Mouse (Mus musculus) inflammation-experienced regulatory T-cells, adult 6 months (primary cell): ENCODE data around the gene Madcam1. TPM values are rescaled to one million over a fixed set of nuclear protein-coding genes. Genes with fewer than 3 reads are reported as not detected.

Experiments used
- ATAC-seq: one replicate; pipeline ENCODE4 v1.8.0; 2017
- polyA plus RNA-seq, 3 experiments: library from polyadenylated mRNA; unstranded; fragments of 100-300 nt; shearing (Covaris generic); gene quantifications; one replicate each; pipeline ENCODE4 v1.2.1; 2017

The Madcam1 gene
- polyA plus RNA-seq, 3 experiments from 2014 or later = not detected

DNA sequence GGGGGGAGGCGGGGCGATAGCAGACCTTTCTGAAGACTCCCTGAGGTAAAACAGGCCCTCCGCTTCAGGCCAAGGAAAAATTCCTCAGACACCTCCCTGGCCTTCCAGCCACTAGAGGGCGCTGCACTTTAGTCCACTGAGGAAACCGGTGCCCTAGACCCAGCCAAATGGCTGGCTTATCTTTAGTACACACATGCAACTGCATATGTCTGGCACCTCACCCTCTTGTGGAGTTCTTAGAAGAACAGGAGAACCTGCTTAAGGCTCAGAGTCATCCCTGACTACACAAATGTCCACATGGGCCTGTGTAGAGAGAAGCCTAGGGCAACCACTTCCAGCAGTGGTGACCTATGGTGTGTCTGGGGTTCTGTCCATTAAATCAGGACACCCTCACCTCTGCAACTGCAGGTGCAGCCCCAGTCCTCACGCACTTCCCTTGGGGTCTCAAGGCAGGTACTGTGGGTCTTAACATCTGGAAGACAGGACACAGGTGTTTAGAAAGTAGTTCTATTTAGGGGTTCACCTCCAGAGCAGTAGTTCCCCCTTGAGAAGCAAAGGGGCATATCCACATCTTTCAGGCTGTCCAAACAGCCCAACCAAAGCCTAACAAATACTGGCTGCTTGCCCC, 48.3 kb downstream of the Madcam1 start:
- peak; percentile 41 for ATAC-seq

DNA sequence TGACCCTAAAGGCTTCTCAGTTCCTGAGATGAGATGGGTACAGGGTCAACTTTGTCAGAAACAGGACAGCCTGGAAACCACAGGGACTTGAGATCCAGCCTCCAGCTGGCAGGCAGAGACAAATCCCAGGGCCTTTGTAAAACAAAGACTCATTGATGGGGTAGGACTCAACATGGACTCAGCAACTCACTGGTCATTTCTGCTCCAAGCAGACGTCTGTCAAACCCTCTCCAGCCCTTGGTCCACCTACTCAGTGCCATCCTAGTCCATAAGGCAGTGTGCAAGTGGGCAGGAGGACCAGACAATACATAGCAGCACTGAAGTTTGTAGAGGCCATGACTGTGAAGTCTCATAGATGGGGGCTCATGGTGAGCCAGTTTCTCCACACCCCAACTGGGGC, 48.8 kb downstream of the Madcam1 start:
- no peak for ATAC-seq

DNA sequence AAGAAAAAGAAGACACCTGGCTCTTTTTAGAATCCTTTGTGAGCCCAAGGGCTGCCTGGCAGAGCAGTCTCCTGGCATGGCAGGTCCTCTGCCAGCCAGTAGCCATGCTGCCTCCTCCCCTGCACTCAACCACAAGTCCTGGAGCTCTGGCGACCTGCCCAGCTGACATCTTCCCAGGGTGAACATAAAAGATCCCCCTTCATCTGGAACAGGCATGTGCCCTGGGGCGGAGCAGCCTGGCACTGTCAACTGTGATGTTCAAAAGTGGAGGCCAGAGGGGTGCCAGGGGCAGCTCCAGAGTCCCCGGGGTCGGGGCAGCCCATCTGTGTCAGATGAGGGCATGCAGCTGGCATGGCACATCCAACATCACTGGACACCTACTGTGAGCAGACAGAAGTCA, 50.6 kb downstream of the Madcam1 start:
- no peak for ATAC-seq

DNA sequence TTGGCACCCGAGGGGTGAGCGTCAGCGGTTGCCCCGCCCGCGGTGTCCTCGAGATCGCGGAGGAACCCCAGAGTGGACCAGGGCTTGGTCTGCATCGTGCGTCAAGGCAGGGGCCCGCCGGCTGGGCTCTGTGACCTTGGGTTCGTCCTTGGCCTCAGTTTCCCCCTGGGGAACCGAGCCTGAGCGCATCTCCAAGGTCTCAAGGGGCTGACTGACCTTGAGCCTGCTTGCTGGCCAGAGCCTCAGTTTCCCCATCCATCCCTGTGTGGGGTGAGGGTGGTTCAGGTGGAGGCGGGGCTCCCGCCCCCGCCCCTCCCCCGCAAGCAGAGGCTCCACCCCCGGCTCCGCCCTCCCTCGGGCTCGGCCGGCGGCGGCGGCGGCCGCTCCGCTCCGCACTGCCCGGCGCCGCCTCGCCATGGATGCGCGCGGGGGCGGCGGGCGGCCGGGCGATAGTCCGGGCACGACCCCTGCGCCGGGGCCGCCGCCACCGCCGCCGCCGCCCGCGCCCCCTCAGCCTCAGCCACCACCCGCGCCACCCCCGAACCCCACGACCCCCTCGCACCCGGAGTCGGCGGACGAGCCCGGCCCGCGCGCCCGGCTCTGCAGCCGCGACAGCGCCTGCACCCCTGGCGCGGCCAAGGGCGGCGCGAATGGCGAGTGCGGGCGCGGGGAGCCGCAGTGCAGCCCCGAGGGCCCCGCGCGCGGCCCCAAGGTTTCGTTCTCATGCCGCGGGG, 52.1 kb downstream of the Madcam1 start, which contains the start of gene Hcn2:
TSS of gene Hcn2 (plus strand) at position 381 of the 734 bp plus-strand sequence.
- ATAC-seq = no peak

DNA sequence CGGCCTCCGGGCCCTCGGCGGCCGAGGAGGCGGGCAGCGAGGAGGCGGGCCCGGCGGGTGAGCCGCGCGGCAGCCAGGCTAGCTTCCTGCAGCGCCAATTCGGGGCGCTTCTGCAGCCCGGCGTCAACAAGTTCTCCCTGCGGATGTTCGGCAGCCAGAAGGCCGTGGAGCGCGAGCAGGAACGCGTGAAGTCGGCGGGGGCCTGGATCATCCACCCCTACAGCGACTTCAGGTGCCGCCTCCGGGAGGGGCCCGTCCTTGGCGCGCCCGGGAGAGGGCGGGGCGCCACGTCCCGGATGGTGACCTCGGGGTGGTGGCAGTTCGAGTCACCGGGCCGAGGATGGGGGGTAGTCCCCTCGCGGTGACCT, 52.6 kb downstream of the Madcam1 start:
- ATAC-seq = no peak

DNA sequence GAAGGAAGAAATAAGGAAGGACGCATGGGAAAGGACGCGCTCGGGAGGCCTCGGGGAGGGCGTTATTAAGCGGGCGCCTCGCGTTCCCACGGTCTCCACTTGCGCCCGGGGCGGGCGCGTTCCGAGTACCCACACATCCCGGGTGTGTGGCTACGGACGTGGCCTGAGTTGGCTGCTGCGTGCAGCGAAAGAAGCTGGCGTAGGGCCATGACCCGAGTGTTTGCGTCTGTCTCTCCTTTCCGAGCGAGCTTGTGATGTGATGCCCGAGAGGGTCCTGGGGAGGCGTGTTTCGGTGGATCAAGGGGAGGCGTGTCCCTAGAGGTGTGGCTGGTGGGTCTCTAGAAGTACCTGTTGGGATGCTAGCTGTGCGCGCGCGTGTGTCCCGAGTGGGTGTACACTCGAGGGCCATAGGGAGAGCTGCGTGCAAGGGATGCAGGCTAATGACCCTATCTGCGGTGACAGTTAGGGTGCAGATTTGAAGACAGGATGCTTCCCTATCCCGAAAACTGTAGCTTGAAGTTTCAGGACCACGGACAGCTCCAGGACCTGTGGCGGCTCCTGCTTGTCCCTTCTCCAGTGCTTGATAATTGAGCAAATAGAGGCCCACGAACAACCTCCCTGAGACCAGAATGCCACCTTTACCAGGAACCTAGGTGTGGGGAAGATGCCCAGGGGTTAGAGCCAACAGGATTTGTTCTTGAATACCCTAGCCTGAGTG, 53.4 kb downstream of the Madcam1 start:
- ATAC-seq = no peak

Other genes with a start within 250 kb of the Madcam1 start
- gene Vmn2r83, start 195.8 kb upstream of the Madcam1 start, polyA plus RNA-seq = not detected
- 1 to 10 TPM; 2.4 to 5.8 (median 2.9) TPM for gene Plpp2, start 130.8 kb upstream of the Madcam1 start, polyA plus RNA-seq
- gene Mier2, start 109.4 kb upstream of the Madcam1 start, polyA plus RNA-seq = 10 to 100 TPM; 11.6 to 15.0 (median 13.1) TPM
- gene Theg, start 77.2 kb upstream of the Madcam1 start, polyA plus RNA-seq = not detected
- not detected for gene C2cd4c, start 50.5 kb upstream of the Madcam1 start, polyA plus RNA-seq
- not detected for gene Shc2, start 26.6 kb upstream of the Madcam1 start, polyA plus RNA-seq
- gene Odf3l2, start 18.8 kb upstream of the Madcam1 start, polyA plus RNA-seq = not detected
- gene Tpgs1, start 4.8 kb downstream of the Madcam1 start, polyA plus RNA-seq = 10 to 100 TPM; 15.9 to 25.7 (median 17.5) TPM
- 10 to 100 TPM; 13.9 to 26.7 (median 20.5) TPM for gene Cdc34, start 17.6 kb downstream of the Madcam1 start, polyA plus RNA-seq
- gene Gzmm, start 24.5 kb downstream of the Madcam1 start, polyA plus RNA-seq = 1 to 10 TPM in 1 of 3 experiments, under 1 TPM in 2; 0.62 to 3.2 (median 0.94) TPM
- gene Bsg, start 39.9 kb downstream of the Madcam1 start, polyA plus RNA-seq = 100 to 1,000 TPM; 116 to 152 (median 121) TPM
- not detected for gene Hcn2, start 52.1 kb downstream of the Madcam1 start, polyA plus RNA-seq
- gene Polrmt, start 82.0 kb downstream of the Madcam1 start, polyA plus RNA-seq = 10 to 100 TPM; 10.6 to 19.2 (median 17.1) TPM
- gene Fgf22, start 90.5 kb downstream of the Madcam1 start, polyA plus RNA-seq = under 1 TPM in 1 of 3 experiments, not detected in 2; 0.24 TPM
- gene Rnf126, start 102.4 kb downstream of the Madcam1 start, polyA plus RNA-seq = 1 to 10 TPM; 2.1 to 2.8 (median 2.7) TPM
- 1 to 10 TPM in 1 of 3 experiments, under 1 TPM in 1, not detected in 1; 0.21 to 1.2 TPM for gene Fstl3, start 112.7 kb downstream of the Madcam1 start, polyA plus RNA-seq
- 1 to 10 TPM in 1 of 3 experiments, under 1 TPM in 1, not detected in 1; 0.57 to 1.1 TPM for gene Prss57, start 126.4 kb downstream of the Madcam1 start, polyA plus RNA-seq
- gene Palm, start 129.0 kb downstream of the Madcam1 start, polyA plus RNA-seq = under 1 TPM in 1 of 3 experiments, not detected in 2; 0.43 TPM
- gene Misp, start 156.4 kb downstream of the Madcam1 start, polyA plus RNA-seq = not detected
- gene Ptbp1, start 189.9 kb downstream of the Madcam1 start, polyA plus RNA-seq = 100 to 1,000 TPM in 2 of 3 experiments, 10 to 100 TPM in 1; 97.4 to 169 (median 149) TPM
- gene Prtn3, start 209.9 kb downstream of the Madcam1 start, polyA plus RNA-seq = not detected
- 1 to 10 TPM; 1.6 to 3.3 (median 2.2) TPM for gene Plppr3, start 210.1 kb downstream of the Madcam1 start, polyA plus RNA-seq
- gene Elane, start 221.7 kb downstream of the Madcam1 start, polyA plus RNA-seq = not detected
- not detected for gene Cfd, start 226.3 kb downstream of the Madcam1 start, polyA plus RNA-seq
- gene Med16, start 244.4 kb downstream of the Madcam1 start, polyA plus RNA-seq = 1 to 10 TPM; 5.7 to 7.9 (median 7.1) TPM
- 1 to 10 TPM in 1 of 3 experiments, not detected in 2; 5.5 TPM for gene Gm26602, start 246.3 kb downstream of the Madcam1 start, polyA plus RNA-seq